Mouse (Mus musculus): ENCODE results near the gene Tmem136.
A peak's percentile ranks its signal among the peaks of the same experiment; 100 is the strongest.

The Tmem136 gene

DNA sequence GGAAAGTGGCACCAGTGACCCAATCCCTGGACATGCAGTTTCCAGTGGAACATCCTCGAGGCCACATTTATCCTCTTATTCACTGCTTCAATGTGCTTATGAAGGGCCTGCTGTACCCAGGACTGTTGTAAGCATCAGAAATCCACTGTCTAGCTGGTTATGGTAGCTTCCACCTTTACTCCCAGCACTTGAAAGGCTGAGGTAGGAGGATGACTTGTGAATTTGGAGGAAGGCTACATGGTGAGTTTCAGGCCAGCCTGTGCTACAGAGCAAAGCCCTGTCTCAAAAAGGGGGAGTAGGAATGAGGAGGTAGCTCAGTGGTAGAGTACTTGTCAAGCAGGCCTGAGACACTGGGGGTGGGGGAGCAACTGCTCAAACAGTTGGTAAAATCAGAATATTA is 8.3 kb downstream of the Tmem136 start:
- no peak for DNase-seq (ENCODE audit: low spot score)

DNA sequence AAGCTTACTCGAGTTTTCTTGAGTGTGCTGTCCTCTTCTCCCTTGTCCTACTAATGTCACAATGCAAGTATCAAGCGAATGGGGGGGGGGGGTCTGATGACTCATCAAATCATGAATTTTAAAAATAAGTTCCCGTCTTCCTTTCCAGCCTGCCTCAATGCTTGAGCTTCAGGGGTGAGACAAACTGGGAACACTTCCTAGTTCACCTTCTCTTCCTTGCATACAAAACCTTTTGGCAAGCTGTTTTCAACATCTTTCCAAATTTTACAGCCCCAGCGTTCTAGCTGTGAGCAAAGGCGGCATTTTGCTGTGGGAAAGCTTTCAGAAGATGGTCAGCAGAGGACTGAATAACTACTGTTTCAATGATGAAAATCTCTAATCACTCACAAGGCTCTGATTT is 8.8 kb downstream of the Tmem136 start:
- no peak for DNase-seq (ENCODE audit: low spot score)

GRCm38 (mm10) chr9:43107187-43107517 is 9.2 kb downstream of the Tmem136 start, which contains the start of gene Arhgef12:
Gene Arhgef12 (minus strand): TSS chr9:43107239.
- DNase-seq (ENCODE audit: low spot score) = no peak

DNA sequence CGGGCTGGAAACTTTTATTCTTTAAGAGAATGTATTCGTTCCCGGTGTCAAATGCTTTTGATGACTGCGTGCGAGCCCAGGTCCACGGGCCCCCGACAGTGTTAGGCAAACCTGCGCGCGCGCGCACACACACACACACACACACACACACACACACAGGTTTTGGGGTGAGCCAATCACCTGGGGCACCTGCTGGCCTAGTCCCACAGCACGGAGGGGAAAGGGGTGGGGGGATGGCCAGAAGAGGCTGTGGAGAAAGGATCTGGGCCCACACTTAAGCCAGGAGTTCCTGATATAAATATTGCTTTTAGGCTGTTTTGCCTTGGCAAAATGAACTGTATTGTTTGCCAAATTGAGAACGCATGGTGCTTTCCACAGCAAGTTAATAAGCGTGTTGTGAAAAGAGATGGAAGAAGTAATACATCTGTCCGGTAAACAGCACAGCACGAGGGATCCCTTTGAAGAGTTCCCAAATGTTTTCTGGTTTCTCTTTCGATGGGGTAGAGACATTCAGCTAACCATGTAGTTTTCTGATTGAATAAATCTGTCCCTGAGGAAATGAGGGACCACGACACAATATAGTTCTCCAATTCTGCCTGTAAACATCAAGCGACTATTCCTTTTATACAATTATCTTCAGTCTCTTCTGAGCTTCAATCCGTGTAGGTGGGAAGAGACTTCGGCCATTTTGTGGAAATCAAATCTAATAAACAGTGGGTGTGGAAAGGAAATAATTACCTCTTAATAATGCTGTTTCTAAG is 9.8 kb downstream of the Tmem136 start:
- no peak for DNase-seq (ENCODE audit: low spot score)

DNA sequence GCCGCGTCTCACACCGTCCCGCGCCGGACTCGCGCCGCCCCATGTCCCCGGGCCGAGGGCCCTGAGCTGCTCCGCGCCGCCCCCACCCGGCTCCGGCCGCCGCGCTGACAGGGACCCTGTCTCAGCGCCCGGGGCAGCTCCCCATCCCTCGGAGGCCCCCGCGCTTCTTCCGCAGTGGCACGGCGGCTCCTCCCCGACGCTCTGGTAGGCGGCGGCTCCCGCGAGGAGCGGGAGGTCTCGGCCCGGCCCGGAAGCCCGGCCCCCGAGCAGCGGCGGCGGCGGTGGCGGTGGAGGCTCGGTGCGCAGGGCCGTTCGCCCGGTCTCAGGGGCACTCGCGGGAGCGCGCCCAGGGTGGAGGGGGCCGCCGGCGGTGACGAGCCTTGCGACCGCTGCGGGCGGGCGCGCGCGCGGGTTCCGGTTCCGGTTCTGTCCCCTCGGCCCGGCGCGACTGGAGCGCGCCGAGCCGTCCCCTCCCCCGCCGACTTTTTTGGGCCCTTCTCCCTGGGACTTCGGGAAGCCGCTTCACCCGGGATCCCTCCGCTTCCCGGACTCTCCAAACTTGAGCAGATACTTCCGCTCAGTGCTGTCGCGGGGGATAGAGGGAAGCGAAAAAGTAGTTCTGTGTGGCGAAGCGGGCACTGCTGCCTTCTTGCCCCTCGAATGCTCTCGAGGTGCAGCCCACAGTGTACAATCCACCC is 10.6 kb downstream of the Tmem136 start:
- DNase-seq (ENCODE audit: low spot score) = peak; percentile 92

- peak; percentile 46 for DNase-seq (ENCODE audit: low spot score)
Observed at GRCm38 (mm10) chr9:43104873-43105663, 11.3 kb downstream of the Tmem136 start.

DNA sequence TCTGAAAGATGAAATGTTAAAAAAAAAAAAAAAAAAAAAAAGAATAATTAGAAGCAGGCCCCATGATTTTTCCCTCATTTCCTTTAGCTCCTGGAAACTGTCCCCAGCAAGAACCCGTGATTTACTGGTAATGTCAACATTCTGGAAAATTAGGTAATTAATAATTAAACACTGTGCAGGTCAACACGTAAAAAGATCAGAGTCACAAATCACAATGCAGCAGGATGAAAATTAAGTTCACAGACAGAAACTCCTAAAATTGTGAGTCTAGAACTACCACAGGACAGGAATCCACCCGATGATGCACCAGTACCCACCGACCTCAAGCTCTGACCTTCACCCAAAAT is 11.9 kb downstream of the Tmem136 start:
- no peak for DNase-seq (ENCODE audit: low spot score)

GRCm38 (mm10) chr9:43103675-43104299 is 12.6 kb downstream of the Tmem136 start:
- DNase-seq (ENCODE audit: low spot score) = no peak

GRCm38 (mm10) chr9:43102931-43103330 is 13.4 kb downstream of the Tmem136 start:
- no peak for DNase-seq (ENCODE audit: low spot score)

DNA sequence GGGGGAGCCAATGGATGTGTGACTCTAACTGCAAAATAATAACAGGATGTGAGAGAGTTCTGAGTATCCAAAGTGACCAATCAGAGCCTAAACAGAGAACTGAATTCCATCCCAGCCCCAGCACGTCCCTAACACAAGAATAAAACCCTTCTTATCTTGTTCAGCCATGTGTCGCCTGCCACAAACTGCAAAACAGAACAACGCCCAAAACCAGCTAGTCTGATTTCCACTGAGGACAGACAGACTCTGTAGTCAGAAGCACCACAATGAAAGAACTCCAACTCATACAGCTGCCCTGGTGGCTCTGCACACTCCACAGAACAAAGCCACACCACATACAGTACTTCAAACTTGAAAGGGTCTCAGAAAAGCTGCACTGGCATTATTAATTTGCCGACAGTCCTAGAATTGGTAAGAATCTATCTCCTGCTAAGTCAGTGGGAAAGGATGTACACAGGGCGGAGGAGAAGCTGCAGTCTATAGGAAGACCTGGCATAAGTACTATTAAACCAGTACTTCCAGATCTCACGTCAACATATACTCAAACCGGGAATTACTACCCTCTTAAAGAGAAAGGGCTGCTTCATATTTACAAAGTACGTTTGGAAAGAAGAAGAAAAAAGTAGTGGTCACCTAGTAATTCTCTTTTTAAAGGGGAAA is 14.3 kb downstream of the Tmem136 start:
- peak; percentile 30 for DNase-seq (ENCODE audit: low spot score)

DNA sequence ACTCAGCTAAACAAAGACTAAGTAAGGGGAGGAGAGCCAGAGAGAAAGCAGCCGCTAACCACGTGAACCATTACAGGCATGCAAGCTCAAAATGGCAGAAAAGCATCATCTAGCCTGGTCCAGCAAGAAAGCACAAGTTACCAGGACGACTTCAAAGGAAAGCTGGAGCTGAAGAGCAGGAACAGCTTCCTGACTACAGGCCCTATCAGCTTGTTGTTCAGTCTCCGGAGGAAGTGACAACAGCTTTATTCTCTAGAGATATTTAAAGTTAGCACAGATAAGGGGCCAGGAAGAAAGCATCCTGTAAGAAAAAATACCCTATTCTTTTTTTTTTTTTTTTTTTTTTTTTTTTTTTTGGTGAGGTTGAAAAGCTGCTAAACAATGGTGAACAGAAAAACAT is 17.4 kb downstream of the Tmem136 start:
- DNase-seq (ENCODE audit: low spot score) = no peak

GRCm38 (mm10) chr9:43097801-43098557 is 18.4 kb downstream of the Tmem136 start:
- no peak for DNase-seq (ENCODE audit: low spot score)

DNA sequence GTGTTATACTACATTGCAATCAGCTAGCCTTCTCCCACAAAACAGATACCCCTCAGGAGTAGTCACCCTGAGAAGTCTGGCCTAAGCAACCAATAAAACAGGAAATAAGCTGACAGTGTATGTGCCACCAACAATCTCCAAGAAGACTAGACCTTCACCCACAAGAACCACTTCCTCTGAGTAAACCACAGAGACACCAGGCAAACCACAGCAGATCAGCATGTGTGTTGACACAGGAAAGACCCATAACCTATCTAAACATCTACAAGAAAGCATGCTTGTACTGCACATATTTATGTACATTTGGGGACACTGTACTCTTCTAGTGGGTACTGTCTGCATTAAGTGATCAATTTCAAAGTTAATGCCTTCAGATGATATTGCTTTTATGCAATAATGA is 20.0 kb downstream of the Tmem136 start:
- DNase-seq (ENCODE audit: low spot score) = no peak

GRCm38 (mm10) chr9:43094828-43095227 is 21.5 kb downstream of the Tmem136 start:
- DNase-seq (ENCODE audit: low spot score) = no peak

DNA sequence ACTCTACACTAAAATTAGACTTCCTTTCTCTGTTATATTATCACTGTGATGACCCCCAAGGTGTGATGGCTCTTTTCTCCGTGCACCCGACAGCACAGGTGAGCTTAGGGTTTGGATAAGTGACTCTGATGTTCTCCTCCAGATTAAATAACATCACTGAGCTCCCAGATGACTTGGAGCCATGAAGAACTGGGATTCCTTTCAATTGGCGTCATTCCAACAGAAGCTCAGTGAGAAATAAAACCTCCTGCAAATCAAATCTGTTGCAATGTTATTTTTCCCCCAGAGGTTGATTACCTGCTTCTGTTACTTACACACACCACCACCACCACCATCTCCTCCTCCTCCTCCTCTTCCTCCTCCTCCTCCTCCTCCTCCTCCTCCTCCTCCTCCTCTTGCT is 22.6 kb downstream of the Tmem136 start:
- no peak for DNase-seq (ENCODE audit: low spot score)

GRCm38 (mm10) chr9:43085686-43086285 is 30.6 kb downstream of the Tmem136 start:
- no peak for DNase-seq (ENCODE audit: low spot score)

GRCm38 (mm10) chr9:43084496-43085362 is 31.6 kb downstream of the Tmem136 start:
- no peak for DNase-seq (ENCODE audit: low spot score)

DNA sequence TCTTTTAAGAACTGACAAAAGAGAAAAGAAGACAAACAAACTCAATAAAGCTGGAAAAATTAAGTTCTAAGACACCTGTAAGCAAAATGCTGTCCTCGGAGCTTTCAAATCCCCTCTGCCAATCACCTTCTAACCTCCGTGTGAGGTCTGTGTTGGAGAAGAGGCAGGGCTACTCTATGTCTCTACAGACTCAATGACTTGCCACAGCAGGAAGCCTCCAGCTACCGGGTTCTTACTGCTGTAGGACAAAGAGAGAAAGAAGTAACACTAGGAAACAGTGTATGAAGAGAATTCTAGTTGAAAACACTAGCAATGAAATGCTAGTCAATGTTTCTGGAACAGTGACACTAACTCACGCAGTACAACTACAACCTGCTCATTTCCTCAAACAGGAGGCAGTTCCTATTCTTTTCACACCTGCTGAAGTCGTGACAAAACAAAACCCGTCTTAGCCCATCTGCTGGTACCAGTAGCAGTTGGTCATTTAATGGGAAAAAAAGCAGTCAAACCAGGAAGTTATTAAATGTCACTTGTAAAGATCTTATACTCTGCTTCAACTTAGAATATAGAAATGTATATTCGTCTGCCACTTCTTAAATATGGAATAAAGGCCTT is 32.8 kb downstream of the Tmem136 start:
- DNase-seq (ENCODE audit: low spot score) = no peak

- DNase-seq (ENCODE audit: low spot score) = no peak
Observed at GRCm38 (mm10) chr9:43078711-43079110, 37.7 kb downstream of the Tmem136 start.
